Mouse (Mus musculus): Measurements from ENCODE around the gene Gpsm1.
A peak's percentile ranks its signal among the peaks of the same experiment; 100 is the strongest.
"Not testable (repeated sequence)": the region's sequence is repeated elsewhere in the genome, so short reads cannot be mapped to it uniquely, and the experiment has no call there.

Gene Gpsm1

DNA sequence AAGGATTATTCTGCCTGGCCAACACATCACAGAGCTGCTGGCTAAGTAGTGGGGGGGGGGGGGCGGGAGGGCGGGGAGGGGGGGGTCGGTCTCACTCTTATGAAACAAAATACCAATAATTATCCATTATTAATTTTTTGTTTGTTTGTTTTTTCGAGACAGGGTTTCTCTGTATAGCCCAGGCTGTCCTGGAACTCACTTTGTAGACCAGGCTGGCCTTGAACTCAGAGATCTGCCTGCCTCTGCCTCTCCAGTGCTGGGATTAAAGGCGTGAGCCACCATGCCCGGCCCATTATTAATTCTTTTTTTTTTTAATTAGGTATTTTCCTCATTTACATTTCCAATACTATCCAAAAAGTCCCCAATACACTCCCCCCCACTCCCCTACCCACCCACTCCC is 65.6 kb downstream of the Gpsm1 start:
- DNase-seq: not testable (repeated sequence)

GRCm38 (mm10) chr2:26387713-26388112 is 72.4 kb downstream of the Gpsm1 start:
- no peak for DNase-seq

DNA sequence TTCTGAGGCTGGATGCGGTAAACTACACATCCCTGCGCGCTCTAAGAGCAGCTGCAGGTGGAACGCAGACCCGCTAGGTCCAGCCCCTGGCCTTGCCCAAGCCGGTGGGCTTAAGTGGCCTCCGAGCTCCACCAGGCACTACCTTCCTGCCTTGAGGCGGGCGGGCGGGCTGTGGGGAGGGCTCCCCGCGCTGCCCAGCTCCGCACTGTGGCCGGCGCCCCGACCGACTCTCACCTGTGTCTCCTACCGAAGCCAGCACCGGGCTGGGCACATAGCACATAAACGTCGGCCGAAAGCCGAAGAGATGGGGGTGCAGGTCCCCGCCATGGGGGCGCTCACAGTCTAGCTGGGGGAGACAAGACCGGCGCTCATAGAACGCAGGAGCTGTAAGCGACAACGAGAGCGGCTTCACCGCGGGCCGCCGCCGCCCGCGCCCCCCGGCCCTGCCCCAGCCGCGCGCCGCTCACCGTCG is 73.4 kb downstream of the Gpsm1 start:
- peak in 1 of 2 experiments; percentile 56 for DNase-seq

DNA sequence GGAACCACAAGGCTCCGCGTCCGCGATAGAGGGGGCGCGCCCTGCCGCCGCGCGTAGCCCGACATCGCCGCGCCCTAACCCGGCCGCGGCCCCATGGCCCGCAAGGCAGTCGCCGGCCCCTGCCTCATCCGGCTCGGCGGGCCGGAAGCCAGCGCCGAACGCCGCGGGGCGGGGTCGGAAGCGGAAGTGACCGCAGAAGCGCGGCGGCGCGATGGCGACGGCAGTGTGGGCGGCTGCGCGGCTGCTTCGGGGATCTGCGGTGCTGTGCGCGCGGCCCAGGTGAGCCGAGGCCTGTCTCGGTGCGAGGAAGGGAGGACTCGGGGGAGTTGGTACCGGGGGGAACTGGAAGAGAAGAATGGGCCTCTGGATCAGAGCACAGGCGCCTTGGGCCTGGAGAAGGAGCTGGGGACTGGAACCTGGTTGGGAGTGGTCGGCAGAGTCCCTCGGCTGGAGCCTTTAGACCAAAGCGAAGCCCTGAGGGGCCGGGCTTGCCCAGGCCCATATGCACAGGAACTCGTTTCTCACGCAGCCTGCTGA is 73.9 kb downstream of the Gpsm1 start, which contains the start of the genes Entr1 and Pmpca:
TSS of gene Entr1 (minus strand) at position 163 of the 537 bp plus-strand sequence.
TSS of gene Pmpca (plus strand) at position 186 of the 537 bp plus-strand sequence.
- peak; percentile 91 to 95 for DNase-seq

- DNase-seq: no peak
Observed at GRCm38 (mm10) chr2:26390954-26391353, 75.6 kb downstream of the Gpsm1 start.

GRCm38 (mm10) chr2:26391617-26392016 is 76.3 kb downstream of the Gpsm1 start:
- peak in 1 of 2 experiments; percentile 23 for DNase-seq

Measured in cerebellum, postnatal 25 days (tissue).